ENCODE assay signal across 24 mouse cellular contexts in genomic region chr16:90214731-90215565, GRCm38 (mm10). TPM values are rescaled to one million over a fixed set of nuclear protein-coding genes. Genes with fewer than 3 reads are reported as not detected.
DNase-seq lines count a peak whose midpoint lies in the region; ATAC-seq and TF ChIP-seq lines count a peak whose summit lies in the region.
"Had no signal": no experiment of that assay in that cellular context is flagged by ENCODE, and none has a peak within 500 bp of the region (broad histone marks: within the 10 kb centered on the region; RNA-seq: fewer than 3 reads in every experiment).

No protein-coding gene starts in this region.

- no peaks in the 10 kb centered on the region for H3K27me3 ChIP-seq in spleen, adult 2 months (ENCODE audit: control insufficient read depth, insufficient read depth, low read length)
- H3K27me3 ChIP-seq in liver, embryonic 16.5 days (ENCODE audit: control insufficient read depth, insufficient read depth, low read depth, low read length) = no peaks in the 10 kb centered on the region
- no peaks in the 10 kb centered on the region for H3K27me3 ChIP-seq in limb, embryonic 10.5 days (ENCODE audit: low read depth, poor library complexity, severe bottlenecking)
- H3K27me3 ChIP-seq: hindbrain, embryonic 15.5 days; limb, embryonic 12.5 days; lung, embryonic 15.5 days had no signal

- DNase-seq in spleen, adult 2 months (ENCODE audit: low read depth in 1 of 2, low spot score in 2 of 2) = no peak
- DNase-seq in spleen, postnatal 4 days (ENCODE audit: low spot score in 2 of 2) = no peak
- no peak for DNase-seq in limb, embryonic 10.5 days (ENCODE audit: low spot score)
- no peak for DNase-seq in adipocyte (ENCODE audit: low spot score)
- no peak for DNase-seq in kidney, postnatal 14 days
- DNase-seq: adrenal gland, postnatal 10 days; cerebellum, adult 11 months; cerebellum, postnatal 10 days; forebrain, postnatal 0 days; kidney, postnatal 10 days; layer of hippocampus, postnatal 36 days; lung, postnatal 4 days; spleen, adult 18-20 months; thymus, postnatal 25 days had no signal

- no peak overlapping the region for H3K4me2 ChIP-seq in liver, embryonic 16.5 days (ENCODE audit: low read depth, low read length)
- H3K4me2 ChIP-seq: hindbrain, embryonic 15.5 days; limb, embryonic 12.5 days; lung, embryonic 15.5 days; midbrain, embryonic 13.5 days had no signal

- H3K9ac ChIP-seq in liver, embryonic 16.5 days (ENCODE audit: low read depth, low read length) = no peak overlapping the region
- H3K9ac ChIP-seq: forebrain, postnatal 0 days; hindbrain, embryonic 15.5 days; limb, embryonic 12.5 days; lung, embryonic 15.5 days; midbrain, embryonic 13.5 days had no signal

- H3K36me3 ChIP-seq in spleen, adult 2 months (ENCODE audit: control insufficient read depth, insufficient read depth, low read length) = no peaks in the 10 kb centered on the region
- H3K36me3 ChIP-seq in liver, embryonic 16.5 days (ENCODE audit: control insufficient read depth, insufficient read depth) = no peaks in the 10 kb centered on the region
- no peaks in the 10 kb centered on the region for H3K36me3 ChIP-seq in limb, embryonic 10.5 days
- H3K36me3 ChIP-seq: G1E; heart, embryonic 10.5 days; hindbrain, embryonic 15.5 days; limb, embryonic 12.5 days; lung, embryonic 15.5 days; midbrain, embryonic 13.5 days had no signal

- ATAC-seq in granulocyte monocyte progenitor cell, adult 5-6 weeks (replicated peaks; ENCODE audit: poor library complexity, severe bottlenecking) = peak; percentile 79
- ATAC-seq in liver, embryonic 16.5 days (ENCODE audit: low read depth) = no peak
- ATAC-seq in frontal cortex, adult (ENCODE audit: low TSS enrichment) = no peak
- ATAC-seq: activated CD4-positive, CD25-positive, alpha-beta regulatory T cell, adult 4 months; forebrain, postnatal 0 days; midbrain, embryonic 13.5 days had no signal

- TF ChIP-seq POLR2A in spleen, adult 2 months (IDR thresholded peaks at IDR 0.05; ENCODE audit: low read depth, low read length) = no peak

- H3K4me3 ChIP-seq in spleen, adult 2 months (ENCODE audit: extremely low read depth, insufficient read depth, insufficient read length) = no peak overlapping the region
- H3K4me3 ChIP-seq in liver, embryonic 16.5 days (ENCODE audit: low read depth, low read length) = no peak overlapping the region
- no peak overlapping the region for H3K4me3 ChIP-seq in limb, embryonic 10.5 days
- H3K4me3 ChIP-seq: heart, embryonic 10.5 days; hindbrain, embryonic 15.5 days; limb, embryonic 12.5 days; lung, embryonic 15.5 days; midbrain, embryonic 13.5 days had no signal

- no peaks in the 10 kb centered on the region for H3K4me1 ChIP-seq in spleen, adult 2 months (ENCODE audit: control insufficient read depth, insufficient read depth, insufficient read length)
- H3K4me1 ChIP-seq in liver, embryonic 16.5 days (ENCODE audit: control insufficient read depth, low read depth, low read length) = peaks cover 37% of the 10 kb centered on the region
- no peaks in the 10 kb centered on the region for H3K4me1 ChIP-seq in limb, embryonic 10.5 days

- H3K27ac ChIP-seq in spleen, adult 2 months (ENCODE audit: insufficient read depth, low read length) = 0 out of 2 replicates have a peak overlapping the region, but pooled peaks have one; percentile 16
- peak overlapping the region; percentile 62 for H3K27ac ChIP-seq in liver, embryonic 16.5 days (ENCODE audit: low read length)
- H3K27ac ChIP-seq in limb, embryonic 10.5 days = no peak overlapping the region
- H3K27ac ChIP-seq: heart, embryonic 10.5 days; hindbrain, embryonic 15.5 days; limb, embryonic 12.5 days; lung, embryonic 15.5 days; midbrain, embryonic 13.5 days had no signal

- TF ChIP-seq CTCF in spleen, adult 2 months (IDR thresholded peaks at IDR 0.05; ENCODE audit: extremely low read depth, insufficient read depth, insufficient read length, insufficient replicate concordance) = no peak

- no peaks in the 10 kb centered on the region for H3K9me3 ChIP-seq in liver, embryonic 16.5 days (replicated peaks; ENCODE audit: control insufficient read depth, low read length)
- H3K9me3 ChIP-seq in limb, embryonic 10.5 days (replicated peaks) = no peaks in the 10 kb centered on the region
- H3K9me3 ChIP-seq: G1E; heart, embryonic 10.5 days; hindbrain, embryonic 15.5 days; limb, embryonic 12.5 days; lung, embryonic 15.5 days; midbrain, embryonic 13.5 days had no signal

- WGBS in spleen, adult 2 months = 80% methylated on average over 11 of the region's 11 CpGs
- WGBS in liver, embryonic 16.5 days (ENCODE audit: insufficient replicate concordance) = 62% methylated on average over 11 of the region's 11 CpGs
- WGBS in limb, embryonic 10.5 days = 95% methylated on average over 11 of the region's 11 CpGs

RNA-seq across cellular contexts. Expression of gene Sod1, which starts 5.6 kb away (rescaled TPM):
- polyA plus RNA-seq in spleen, adult 2 months (2012; rRNA removed) = 153 and 168 TPM in 2 replicates
- total RNA-seq in granulocyte monocyte progenitor cell, adult 5-6 weeks (2014; fragmentation: Nextera tagmentation) = 616 and 651 TPM in 2 replicates
- 639 and 762 TPM in 2 replicates for total RNA-seq in granulocyte monocyte progenitor cell, adult 5-6 weeks (2017)
- 965 and 1,058 TPM in 2 replicates for polyA plus RNA-seq in liver, embryonic 16.5 days (2015; fragmentation: Nextera tagmentation; extraction: Ambion mirVana)
- polyA plus RNA-seq in limb, embryonic 10.5 days (2016; fragmentation: Nextera tagmentation; extraction: Ambion mirVana) = 1,367 and 1,406 TPM in 2 replicates
